Mouse (Mus musculus) brain, embryonic 14.5 days (tissue): ENCODE measurements around the gene Osbpl8.

ENCODE experiments used
- CTCF ChIP-seq: fragments of 200-500 bp; IDR thresholded peaks from 2 replicates; pipeline ENCODE4 v1.5.1; 2012; ENCODE audit warnings: inconsistent platforms, mild to moderate bottlenecking, moderate library complexity, borderline replicate concordance; ENCODE audit not compliant: insufficient read depth, insufficient read length; ENCODE audit errors: extremely low read depth
- POLR2A ChIP-seq: fragments of 200-500 bp; IDR thresholded peaks from 2 replicates; pipeline ENCODE4 v1.6.1; 2012; ENCODE audit warnings: mild to moderate bottlenecking, inconsistent platforms, borderline replicate concordance; ENCODE audit not compliant: poor library complexity, insufficient read depth, insufficient read length, severe bottlenecking; ENCODE audit errors: extremely low read depth

- TF ChIP-seq CTCF (no peak), POLR2A (no peak)
Measured at GRCm38 (mm10) chr10:111334902-111335301, 170.3 kb downstream of the Osbpl8 start.
